Mouse (Mus musculus): ENCODE results near the gene Otub1.

Gene Otub1

DNA sequence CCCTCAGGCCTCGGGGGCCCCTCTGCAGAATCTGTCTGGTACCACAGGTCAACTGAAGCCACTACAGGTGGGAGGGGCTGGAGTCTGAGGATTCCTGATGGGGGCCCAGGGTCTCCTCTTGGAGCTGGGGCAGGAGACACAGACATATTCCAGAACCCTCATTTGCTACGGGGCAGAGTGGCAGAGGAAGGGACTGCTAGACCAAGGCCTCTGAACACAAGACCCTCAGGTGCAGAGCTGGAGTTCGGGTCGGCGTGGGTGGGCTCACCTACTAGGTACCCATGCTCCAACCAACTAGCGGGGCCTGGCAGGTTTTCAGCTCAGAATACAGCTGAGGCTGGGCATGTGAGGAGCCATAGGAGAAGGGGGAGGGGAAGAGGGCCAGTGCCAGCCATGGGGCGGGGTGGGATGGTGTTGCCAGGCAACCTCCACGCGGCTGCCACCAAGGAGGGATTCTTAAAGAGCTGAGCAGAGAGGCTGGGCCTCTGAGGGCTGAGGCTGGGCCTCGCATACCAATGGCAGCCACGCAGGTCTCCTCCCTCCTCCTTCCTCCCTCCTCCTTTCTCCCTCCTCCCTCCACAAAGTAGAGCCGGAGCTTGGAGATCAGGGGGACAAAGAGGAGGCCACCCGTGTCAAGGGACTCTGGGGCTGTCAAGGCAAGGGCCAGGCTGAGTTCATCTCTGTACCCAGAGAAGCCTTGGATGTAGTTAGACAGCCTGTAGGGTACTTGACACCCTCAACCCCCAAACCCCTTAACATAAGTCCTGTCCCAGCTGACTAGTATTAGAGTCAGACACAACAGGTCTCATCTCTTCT is 33.9 kb downstream of the Otub1 start:
- peak; percentile 71 for DNase-seq

DNA sequence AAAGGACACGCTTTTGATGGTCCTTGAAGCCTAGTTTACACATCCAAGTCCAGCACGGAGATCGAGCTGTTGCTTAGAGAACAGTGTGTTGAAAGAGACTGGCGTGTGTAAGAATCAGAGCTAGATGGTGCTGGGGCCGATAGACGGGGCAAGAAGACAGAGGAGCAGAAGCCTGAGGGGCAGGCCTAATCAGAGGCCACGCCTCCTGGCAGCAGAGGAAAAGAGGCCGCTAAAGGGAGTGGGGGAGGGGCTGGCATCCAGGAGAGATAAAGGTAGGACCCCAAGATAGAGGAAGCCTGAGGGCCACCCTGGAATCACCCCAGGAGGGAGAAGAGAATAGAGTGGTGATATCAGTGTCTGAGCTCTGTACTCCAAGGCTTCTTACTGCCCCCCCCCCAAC is 34.7 kb downstream of the Otub1 start:
- DNase-seq: no peak

DNA sequence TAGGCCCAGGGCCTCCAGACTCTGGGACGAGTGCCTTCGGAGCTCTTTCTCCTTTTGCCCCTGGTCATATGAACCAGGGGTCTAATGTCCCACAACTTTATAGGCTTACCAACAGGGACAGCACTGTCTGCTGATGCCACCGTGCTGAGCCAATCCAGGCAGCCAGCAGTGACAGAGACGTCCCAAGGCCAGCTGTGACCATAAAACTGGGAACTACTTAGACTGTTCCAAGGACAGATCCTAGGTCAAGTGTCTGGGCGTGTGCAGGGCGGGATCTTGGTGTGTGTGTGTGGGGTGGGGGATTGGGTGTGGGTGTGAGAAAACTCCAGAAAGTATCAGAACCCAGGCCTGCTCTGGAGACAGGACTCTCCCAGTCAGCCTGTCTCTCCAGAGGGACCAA is 35.2 kb downstream of the Otub1 start:
- no peak for DNase-seq

DNA sequence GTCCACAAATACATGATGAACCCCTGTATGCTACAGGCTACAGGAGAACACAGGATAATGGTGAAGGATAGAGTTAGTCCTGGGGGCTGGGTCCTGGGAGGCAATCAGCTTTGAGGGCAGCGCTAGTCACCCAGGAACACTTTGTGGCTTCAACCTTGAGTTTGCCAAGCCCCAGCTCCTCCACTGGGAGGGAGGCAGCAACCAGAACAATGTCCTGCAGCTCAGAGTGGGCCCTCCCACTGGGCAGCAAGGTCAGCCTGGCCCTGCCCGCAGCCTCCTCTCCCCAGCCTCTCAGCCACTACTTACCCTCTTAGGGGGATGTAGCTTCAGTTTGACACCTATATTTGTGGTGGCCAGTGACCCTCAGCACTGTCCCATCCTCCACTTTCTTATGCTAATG is 37.7 kb downstream of the Otub1 start:
- DNase-seq: no peak

DNA sequence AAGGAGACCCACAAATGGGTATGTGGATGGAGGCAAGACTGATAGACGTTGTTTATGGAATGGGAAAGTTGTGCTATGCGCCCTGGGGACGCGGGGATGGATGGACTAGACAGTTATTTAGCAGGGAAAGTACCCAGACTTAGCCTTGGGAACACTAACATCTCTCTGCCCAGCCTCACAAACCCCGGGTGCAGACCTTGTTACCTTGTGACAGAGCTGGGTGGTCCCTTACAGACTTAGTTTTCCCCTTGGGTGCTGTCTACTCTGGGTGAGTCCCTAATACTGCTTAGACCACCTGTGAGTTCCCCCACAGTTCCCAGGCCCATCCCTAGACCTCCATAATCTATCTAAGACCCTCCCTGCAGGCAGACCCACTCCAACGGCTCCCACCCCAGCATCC is 39.3 kb downstream of the Otub1 start:
- DNase-seq: no peak

DNA sequence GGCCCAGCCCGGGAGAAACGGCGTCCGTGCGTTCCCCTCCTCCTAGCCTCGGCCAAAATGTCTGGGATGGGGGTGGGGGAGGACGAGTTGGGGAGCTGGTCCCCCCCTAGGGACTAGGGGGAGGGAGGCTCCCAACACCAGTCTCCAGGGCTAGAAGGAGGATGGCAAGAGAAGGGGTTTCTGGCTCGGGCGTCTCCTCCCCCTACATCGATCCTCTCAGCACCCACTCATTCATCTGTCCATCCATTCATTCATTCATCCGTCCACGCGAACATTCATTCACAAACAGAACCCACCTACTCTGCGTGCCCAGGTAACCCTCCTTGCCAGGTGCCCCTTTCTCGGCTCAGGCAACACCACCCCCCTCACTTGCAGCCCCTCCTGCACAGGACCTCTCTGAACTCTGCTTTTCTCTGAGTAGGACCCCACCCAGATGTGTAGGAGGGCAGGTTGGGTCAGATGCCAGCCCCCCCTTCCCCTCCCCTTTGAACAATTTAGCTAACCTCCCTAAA is 39.9 kb downstream of the Otub1 start:
- no peak for DNase-seq

DNA sequence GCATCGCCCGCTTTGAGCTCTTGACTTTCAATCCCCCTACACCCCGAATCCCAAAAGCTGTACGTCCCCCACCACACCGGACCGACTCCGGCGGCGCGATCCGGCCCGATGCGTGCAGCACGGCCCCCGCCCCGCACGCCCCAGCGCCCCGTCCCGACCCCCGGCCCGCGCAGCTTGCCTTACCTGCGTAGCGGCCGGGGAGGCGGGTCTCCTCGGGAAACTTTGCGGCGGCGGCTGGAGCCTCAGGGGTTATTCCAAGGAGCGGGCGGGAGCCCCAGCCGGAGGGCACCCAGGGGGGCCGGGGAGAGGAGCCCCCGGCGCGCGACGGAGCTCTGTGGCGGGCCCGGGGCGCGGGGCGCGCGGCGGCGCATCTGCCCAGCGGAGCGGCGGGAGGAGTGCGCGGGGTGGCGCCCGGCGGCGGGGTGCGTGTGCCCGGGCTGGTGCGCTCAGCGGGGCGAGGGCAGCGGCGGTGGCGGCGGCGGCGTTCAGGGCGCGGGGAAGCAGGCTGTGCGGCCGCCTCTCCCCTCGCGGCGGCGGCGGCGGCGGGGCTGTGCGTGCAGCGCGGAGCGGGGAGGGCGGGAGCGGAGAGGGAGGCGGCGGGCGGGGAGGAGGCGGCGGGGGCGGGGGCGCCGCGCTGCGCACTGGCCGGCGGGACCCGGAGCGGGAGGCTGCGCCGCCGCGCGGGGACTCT is 40.5 kb downstream of the Otub1 start:
- DNase-seq: peak; percentile 72

DNA sequence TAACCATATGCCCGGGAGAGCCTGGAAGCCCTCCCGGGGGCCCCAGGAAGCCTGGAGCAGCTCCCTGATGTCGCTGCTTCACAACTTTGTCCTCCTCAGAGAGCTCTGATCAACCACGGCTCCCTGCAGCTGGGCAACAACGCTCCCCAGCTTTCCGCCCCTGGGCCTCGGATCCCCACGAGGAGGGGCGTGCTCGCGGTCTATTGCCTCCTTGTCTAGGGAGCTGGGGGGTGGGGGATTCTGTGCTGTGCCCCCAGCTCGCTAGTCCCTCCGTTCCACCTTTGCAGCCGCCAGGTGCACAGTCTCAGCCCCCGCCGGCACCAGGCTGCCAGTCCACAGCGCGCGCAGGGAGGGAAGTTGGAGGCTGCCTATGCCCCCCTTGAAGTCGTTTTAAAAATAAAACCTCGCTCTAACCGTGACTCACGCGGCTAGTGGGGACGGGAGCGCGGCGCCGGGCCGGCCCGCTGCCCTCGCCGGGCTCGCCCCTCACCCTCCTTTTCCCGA is 41.2 kb downstream of the Otub1 start:
- DNase-seq: no peak

DNA sequence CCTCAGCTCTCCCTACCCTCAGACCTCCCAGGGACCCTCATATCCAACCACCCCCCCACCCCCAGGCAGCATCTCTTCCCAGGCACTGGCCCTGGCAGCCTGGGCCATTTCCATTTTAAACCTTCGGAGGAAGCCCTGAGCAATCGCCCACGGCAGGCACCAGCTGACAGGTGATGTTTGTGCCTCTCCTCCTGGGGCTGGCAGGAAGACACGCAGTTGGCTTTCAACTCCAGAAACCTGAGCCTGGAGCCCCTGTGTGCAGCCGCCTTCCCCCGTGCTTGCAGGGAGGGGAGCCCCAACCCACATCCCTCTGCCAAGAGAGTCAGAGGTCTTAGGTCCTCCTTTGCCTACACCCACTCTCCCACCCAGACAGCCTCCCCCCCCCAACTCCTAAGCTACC is 41.9 kb downstream of the Otub1 start:
- no peak for DNase-seq

DNA sequence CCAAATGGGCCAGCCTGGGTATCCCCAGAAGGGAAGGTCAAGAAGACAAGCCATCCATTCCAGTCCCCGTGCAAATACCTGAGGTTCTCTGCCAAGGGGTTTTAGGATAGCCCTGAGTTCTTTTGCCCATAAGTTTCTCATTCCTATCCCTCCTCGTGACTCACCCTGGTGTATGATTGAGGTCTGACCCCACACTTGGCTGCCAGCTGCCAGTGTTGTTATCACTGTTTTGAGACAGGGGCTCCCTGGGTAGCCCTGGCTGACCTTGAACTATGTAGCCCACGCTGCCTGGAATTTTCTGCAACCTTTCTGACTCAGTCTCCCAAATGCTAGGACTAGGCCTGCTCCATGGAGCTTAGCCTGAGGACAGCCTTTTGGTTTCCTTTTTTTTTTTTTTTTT is 45.1 kb downstream of the Otub1 start:
- DNase-seq: no peak

DNA sequence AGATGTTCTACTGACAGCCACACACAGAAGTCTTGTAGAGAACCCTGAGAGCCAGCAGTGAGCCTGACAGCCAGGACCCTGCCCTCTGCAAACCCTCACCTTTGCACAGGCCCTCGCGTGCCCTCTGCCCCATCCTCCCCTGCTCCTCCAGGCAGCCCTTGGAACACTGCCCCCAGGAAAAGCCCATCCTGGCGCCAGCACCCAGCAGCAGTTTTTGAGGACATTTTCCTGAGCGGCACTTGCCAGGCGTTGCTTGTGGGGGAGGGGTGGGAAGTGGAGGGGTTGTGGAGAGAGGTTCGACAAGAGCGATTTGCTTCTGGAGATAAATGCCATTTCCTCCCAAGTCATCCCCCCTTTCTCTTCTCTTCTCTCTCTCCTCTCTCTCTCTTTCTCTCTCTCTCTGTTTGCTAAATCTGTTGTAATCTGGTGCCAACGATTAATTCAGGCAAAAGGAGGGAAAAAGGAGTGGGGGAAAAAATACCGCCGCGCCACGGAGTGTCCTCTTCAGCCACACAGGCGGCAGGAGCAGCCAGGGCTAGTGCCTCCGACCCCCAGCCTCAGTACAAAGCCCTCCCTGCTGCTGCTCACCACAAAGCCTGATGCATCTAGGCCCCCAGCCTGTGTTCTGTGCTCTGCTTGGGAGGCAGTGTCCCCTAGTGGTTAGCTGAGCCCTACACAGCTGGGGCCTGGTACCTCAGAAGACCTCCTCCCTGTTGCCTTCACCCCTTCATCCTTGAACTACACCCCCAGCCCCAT is 45.8 kb downstream of the Otub1 start:
- DNase-seq: peak; percentile 65

DNA sequence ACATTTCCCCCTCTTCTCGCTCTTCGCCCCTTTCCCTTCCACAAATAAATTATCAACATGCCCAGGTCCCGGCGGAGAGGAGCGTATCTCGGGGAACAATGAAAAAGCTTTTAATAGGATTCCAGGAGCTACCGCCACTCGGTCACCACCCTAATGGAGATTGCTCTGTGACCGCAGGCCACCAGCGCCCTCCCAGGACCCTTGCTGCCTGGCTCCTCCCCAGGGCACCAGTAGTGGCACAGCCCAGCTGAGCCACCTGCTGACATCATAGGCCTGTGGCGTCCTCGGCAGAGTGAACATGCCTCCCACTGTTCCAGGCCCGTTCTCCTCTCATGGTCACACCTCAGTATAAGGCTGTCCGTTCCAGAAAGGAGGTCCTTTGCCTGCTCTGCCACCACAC is 48.4 kb downstream of the Otub1 start:
- DNase-seq: no peak

DNA sequence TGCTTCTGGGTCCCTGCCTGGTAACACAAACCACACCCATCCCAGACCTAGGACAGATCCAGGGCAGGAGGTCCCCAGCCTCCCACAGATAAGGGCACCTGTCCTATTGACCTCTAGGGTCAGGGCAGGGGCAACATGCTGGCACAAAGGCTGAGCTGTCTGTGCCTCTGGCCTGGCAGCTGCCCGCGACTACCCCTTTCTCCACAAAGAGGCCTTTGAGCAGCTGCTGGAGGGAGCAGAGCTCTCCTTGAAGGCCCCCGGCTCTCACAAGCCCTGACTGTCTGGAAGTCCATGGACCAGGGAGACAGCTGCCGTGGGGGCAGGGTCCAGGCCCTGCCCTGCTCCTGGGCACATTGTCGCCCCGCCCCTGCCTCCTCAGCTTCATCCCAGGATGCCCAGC is 50.9 kb downstream of the Otub1 start:
- DNase-seq: no peak

DNA sequence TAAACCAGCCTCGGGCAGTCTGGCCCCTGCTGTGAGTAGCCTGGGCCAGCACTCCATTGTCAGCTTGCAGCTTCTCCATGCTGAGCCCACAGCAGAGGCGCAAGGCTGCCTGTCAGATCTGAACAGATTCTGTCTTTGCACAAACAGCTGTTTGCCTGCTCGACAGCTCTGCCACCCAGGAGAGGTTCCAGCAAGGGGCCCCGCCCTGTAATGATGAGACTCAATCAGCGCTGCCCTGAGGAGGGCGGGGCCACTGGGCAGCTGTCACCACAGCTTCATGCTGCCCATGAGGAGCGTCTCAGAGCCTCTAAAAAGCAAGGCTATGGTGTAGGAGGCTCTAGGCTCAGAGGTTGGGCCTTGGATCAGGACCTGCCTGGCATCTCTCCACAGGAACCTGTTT is 52.9 kb downstream of the Otub1 start:
- DNase-seq: no peak

DNA sequence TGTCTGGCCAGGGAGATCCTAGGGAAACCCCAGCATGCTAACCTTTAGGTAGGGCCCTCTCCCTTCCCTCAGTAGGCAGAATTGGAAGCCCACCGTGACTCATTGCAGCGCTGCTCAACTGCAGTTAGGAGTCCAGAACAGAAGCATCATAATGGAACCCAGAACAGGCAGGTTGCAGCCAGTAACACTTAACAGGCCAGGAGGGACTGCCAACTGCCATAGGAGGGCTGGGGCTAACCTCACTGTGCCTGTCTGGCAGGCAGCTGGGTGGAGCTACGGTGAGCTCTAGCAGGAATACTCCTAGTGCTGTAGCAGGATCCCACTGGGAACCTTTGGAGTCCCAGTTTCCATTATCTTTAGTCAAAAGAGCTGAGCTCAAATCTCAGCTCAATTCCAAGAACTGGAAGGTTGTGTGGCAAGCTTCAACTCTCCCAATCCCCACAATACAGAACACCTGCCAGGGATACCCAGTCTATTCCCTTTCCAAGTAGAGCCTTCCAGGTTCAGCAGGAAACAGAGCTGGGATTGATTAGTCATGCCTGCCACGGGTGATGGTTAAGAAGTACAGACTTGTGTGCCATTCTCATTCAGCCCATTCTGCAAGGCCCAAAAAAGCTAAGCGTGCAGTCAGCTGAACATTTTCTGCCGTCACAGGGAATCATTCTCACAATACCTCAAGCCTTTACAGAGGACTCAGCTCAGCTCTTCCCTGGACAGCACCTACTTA is 54.0 kb downstream of the Otub1 start:
- no peak for DNase-seq

DNA sequence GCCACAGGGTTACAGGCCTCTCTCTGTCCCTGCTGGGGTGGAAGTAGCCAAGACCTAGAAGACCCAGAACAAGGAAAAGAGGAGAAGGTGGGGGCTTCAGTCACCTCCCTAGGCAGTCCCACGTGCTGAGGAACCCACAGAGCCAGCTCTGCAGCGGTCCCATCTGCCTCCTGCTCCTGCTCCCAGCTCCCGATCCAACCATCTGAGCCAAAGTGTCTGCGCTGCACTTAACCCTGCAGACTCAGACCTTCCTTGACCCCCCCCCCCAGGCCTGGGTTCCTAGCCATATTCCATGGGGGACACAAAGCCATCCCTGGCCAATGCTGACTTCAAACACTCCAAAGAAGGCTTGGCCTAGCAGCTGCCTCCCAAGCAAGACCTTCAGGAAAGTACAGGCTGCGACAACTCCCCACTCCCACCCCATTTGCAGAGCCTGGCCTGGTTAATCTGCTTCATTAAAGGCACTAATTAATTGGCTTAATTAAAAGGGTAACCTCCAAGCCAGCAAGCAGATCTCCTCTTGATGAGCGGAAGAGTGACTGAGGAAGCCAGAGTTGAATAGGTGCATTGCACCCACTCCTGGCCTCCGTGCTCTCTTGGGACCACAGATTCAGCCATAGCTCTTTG is 54.7 kb downstream of the Otub1 start:
- no peak for DNase-seq

DNA sequence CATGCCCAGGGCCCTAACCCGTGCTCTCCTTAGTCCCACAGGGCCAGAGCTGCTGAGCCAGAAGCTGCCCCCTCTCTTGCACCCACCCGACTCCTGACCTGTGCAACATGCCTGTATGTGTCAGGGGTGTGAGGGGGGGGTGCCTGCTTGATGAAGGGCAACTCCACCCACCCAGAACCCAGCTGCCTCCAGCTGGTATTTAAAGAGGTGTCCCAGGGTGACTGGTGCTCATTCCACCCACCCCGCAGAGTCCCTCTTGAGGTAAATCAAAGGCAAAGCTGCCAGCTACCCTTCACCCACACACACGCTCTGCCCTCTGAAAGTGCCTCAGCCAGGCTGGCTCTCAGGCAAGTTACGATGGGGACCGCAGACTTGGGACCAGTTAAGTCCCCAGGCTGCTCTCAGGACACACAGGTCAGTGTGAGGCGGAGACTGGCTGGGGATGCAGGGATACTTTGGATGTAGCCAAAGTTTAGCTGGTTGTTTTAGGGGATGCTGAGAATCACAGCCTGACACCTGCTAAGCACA is 56.9 kb downstream of the Otub1 start:
- no peak for DNase-seq

DNA sequence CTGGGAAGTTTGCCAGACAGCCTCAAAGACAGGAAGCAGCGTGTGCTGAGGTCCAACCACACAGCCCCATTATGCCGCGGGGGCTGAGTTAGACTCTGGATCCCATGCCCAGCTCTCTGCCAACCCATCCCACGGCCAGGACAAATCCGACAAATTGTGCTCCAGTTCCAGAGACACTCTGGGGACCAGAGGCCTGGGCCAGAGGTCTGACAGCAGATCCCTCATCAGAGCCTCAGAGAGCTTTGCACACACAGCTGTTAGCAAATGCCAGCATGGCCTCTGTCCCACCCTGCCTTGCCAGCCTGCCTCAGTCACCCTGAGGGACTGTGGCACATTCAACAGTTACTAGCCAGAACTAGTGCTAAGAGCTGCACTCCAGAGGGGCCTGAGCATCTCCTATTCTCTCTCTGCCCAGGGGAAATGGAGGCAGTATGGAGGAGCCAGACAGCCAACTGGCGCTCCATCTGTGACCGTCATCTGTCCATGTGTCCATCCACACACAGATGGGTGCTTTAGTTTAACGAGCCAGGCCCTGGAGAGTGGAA is 57.5 kb downstream of the Otub1 start:
- DNase-seq: no peak
